Mouse (Mus musculus) neural tube, embryonic 14.5 days (tissue): ENCODE data around the gene Rxfp4. TPM values are rescaled to one million over a fixed set of nuclear protein-coding genes. Genes with fewer than 3 reads are reported as not detected.

Source experiments
- ATAC-seq: fragments of 200-750 bp; cut with Nextera tagmentation; 2 replicates; pipeline ENCODE4 v1.8.0; 2017; ENCODE audit warnings: low read depth, mild to moderate bottlenecking, moderate TSS enrichment, moderate library complexity
- H3K27ac ChIP-seq: fragments of 300-500 bp; sonication (generic); 2 replicates; pipeline ENCODE4 v1.5.1; 2014; ENCODE audit warnings: low read depth, mild to moderate bottlenecking, control low read depth, low read length, moderate library complexity, mixed read lengths
- H3K27me3 ChIP-seq: fragments of 300-500 bp; sonication (generic); 2 replicates; pipeline ENCODE4 v1.6.1; 2014; ENCODE audit warnings: low read length; ENCODE audit not compliant: control insufficient read depth, insufficient read depth
- H3K36me3 ChIP-seq: fragments of 300-500 bp; sonication (generic); 2 replicates; pipeline ENCODE4 v1.6.1; 2014; ENCODE audit warnings: low read length, mixed read lengths; ENCODE audit not compliant: control insufficient read depth, insufficient read depth
- H3K4me1 ChIP-seq: fragments of 300-500 bp; sonication (generic); 2 replicates; pipeline ENCODE4 v1.6.1; 2014; ENCODE audit warnings: low read length; ENCODE audit not compliant: control insufficient read depth, insufficient read depth
- H3K4me2 ChIP-seq: fragments of 300-500 bp; sonication (generic); 2 replicates; pipeline ENCODE4 v1.6.1; 2014; ENCODE audit warnings: mild to moderate bottlenecking, low read depth, low read length, control low read depth
- H3K4me3 ChIP-seq: fragments of 300-500 bp; sonication (generic); 2 replicates; pipeline ENCODE4 v1.5.1; 2014; ENCODE audit warnings: low read depth, low read length, control low read depth, mixed read lengths
- H3K9ac ChIP-seq: fragments of 300-500 bp; sonication (generic); replicated peaks from 2 replicates; pipeline ENCODE4 v1.6.1; 2014; ENCODE audit warnings: low read depth, mild to moderate bottlenecking, control low read depth, low read length, mixed read lengths
- H3K9me3 ChIP-seq: fragments of 300-500 bp; sonication (generic); 2 replicates; pipeline ENCODE4 v1.6.1; 2016; ENCODE audit warnings: low read length; ENCODE audit not compliant: control insufficient read depth
- WGBS: fragments of 180-500 bp; shearing (Covaris S2); extraction: QIAGEN DNeasy Blood & Tissue Kit; methylation state at CpG from one replicate; pipeline ENCODE4 v1.1.7; 2014; 5-methylcytosine and 5-hydroxymethylcytosine counted together
- polyA plus RNA-seq: library from polyadenylated mRNA; unstranded; fragments of >200 nt; fragmentation: Nextera tagmentation; extraction: Ambion mirVana; gene quantifications from 2 replicates; pipeline ENCODE4 v1.2.1, GENCODE M21; 2014

Gene Rxfp4
- polyA plus RNA-seq, 1 experiment from 2014 or later, result not detected

GRCm38 (mm10) chr3:88647779-88648413, 5.0 kb downstream of the Rxfp4 start:
- H3K4me1 ChIP-seq, result 0 out of 2 replicates have a peak, but pooled peaks cover 2% of the 10 kb centered on the region
- H3K9me3 ChIP-seq, result no peaks in the 10 kb centered on the region
- H3K27me3 ChIP-seq, result no peaks in the 10 kb centered on the region
- H3K9ac ChIP-seq, result no peak overlapping the region
- ATAC-seq, result no peak
- no peak overlapping the region for H3K4me2 ChIP-seq
- no peak overlapping the region for H3K4me3 ChIP-seq
- WGBS, result 85% methylated on average over 14 of the region's 14 CpGs
- H3K36me3 ChIP-seq, result peaks cover 54% of the 10 kb centered on the region
- no peak overlapping the region for H3K27ac ChIP-seq

GRCm38 (mm10) chr3:88647076-88647475, 5.9 kb downstream of the Rxfp4 start:
- 84% methylated on average over 3 of the region's 3 CpGs for WGBS
- ATAC-seq, result no peak
- Histone ChIP-seq H3K27ac (no peak overlapping the region), H3K4me2 (no peak overlapping the region), H3K9me3 (no peaks in the 10 kb centered on the region), H3K27me3 (no peaks in the 10 kb centered on the region), H3K36me3 (peaks cover 62% of the 10 kb centered on the region), H3K4me3 (no peak overlapping the region), H3K9ac (no peak overlapping the region), H3K4me1 (0 out of 2 replicates have a peak, but pooled peaks cover 2% of the 10 kb centered on the region)

GRCm38 (mm10) chr3:88646426-88646995, 6.4 kb downstream of the Rxfp4 start:
- 64% methylated on average over 6 of the region's 6 CpGs for WGBS
- Histone ChIP-seq H3K27ac (no peak overlapping the region), H3K4me1 (0 out of 2 replicates have a peak, but pooled peaks cover 2% of the 10 kb centered on the region), H3K27me3 (no peaks in the 10 kb centered on the region), H3K4me2 (no peak overlapping the region), H3K36me3 (peaks cover 68% of the 10 kb centered on the region), H3K4me3 (no peak overlapping the region), H3K9me3 (no peaks in the 10 kb centered on the region), H3K9ac (no peak overlapping the region)
- no peak for ATAC-seq

GRCm38 (mm10) chr3:88645937-88646336, 7.0 kb downstream of the Rxfp4 start:
- no peak overlapping the region for H3K27ac ChIP-seq
- H3K9me3 ChIP-seq, result no peaks in the 10 kb centered on the region
- ATAC-seq, result no peak
- 89% methylated on average over 12 of the region's 12 CpGs for WGBS
- H3K4me1 ChIP-seq, result 0 out of 2 replicates have a peak, but pooled peaks cover 2% of the 10 kb centered on the region
- H3K4me2 ChIP-seq, result no peak overlapping the region
- no peak overlapping the region for H3K4me3 ChIP-seq
- peaks cover 73% of the 10 kb centered on the region for H3K36me3 ChIP-seq
- H3K9ac ChIP-seq, result no peak overlapping the region
- no peaks in the 10 kb centered on the region for H3K27me3 ChIP-seq

- Histone ChIP-seq H3K27me3 (no peaks in the 10 kb centered on the region), H3K9me3 (no peaks in the 10 kb centered on the region), H3K4me3 (no peak overlapping the region), H3K4me1 (no peaks in the 10 kb centered on the region), H3K27ac (no peak overlapping the region), H3K4me2 (no peak overlapping the region), H3K36me3 (peaks cover 87% of the 10 kb centered on the region), H3K9ac (no peak overlapping the region)
- WGBS, result 78% methylated on average over 5 of the region's 5 CpGs
- no peak for ATAC-seq
Observed at GRCm38 (mm10) chr3:88643078-88643477, 9.9 kb downstream of the Rxfp4 start.

GRCm38 (mm10) chr3:88640676-88641075, 12.3 kb downstream of the Rxfp4 start:
- 0 out of 2 replicates have a peak, but pooled peaks have one; percentile 60 for ATAC-seq

GRCm38 (mm10) chr3:88639239-88639638, 13.7 kb downstream of the Rxfp4 start:
- no peak for ATAC-seq
- Histone ChIP-seq H3K4me2 (no peak overlapping the region), H3K4me1 (no peaks in the 10 kb centered on the region), H3K9me3 (no peaks in the 10 kb centered on the region), H3K27me3 (no peaks in the 10 kb centered on the region), H3K36me3 (peaks cover 85% of the 10 kb centered on the region), H3K9ac (no peak overlapping the region), H3K4me3 (no peak overlapping the region), H3K27ac (no peak overlapping the region)
- 95% methylated on average over 12 of the region's 12 CpGs for WGBS

More at GRCm38 (mm10) chr3:88640676-88641075, 12.3 kb downstream of the Rxfp4 start:
- no peaks in the 10 kb centered on the region for H3K9me3 ChIP-seq
- no peak overlapping the region for H3K4me2 ChIP-seq
- H3K27ac ChIP-seq, result no peak overlapping the region
- H3K4me3 ChIP-seq, result no peak overlapping the region
- no peak overlapping the region for H3K9ac ChIP-seq
- peaks cover 83% of the 10 kb centered on the region for H3K36me3 ChIP-seq
- H3K27me3 ChIP-seq, result no peaks in the 10 kb centered on the region
- no peaks in the 10 kb centered on the region for H3K4me1 ChIP-seq
- WGBS, result 83% methylated on average over 1 of the region's 1 CpGs

GRCm38 (mm10) chr3:88637134-88637533, 15.8 kb downstream of the Rxfp4 start:
- ATAC-seq, result no peak

GRCm38 (mm10) chr3:88636555-88636986, 16.4 kb downstream of the Rxfp4 start:
- H3K36me3 ChIP-seq, result peaks cover 84% of the 10 kb centered on the region
- WGBS, result 95% methylated on average over 8 of the region's 8 CpGs
- no peaks in the 10 kb centered on the region for H3K27me3 ChIP-seq
- no peak overlapping the region for H3K4me3 ChIP-seq
- H3K9ac ChIP-seq, result no peak overlapping the region
- H3K4me2 ChIP-seq, result no peak overlapping the region
- no peak for ATAC-seq
- H3K9me3 ChIP-seq, result no peaks in the 10 kb centered on the region
- no peak overlapping the region for H3K27ac ChIP-seq
- no peaks in the 10 kb centered on the region for H3K4me1 ChIP-seq

More at GRCm38 (mm10) chr3:88637134-88637533, 15.8 kb downstream of the Rxfp4 start:
- Histone ChIP-seq H3K9me3 (no peaks in the 10 kb centered on the region), H3K36me3 (peaks cover 84% of the 10 kb centered on the region), H3K27me3 (no peaks in the 10 kb centered on the region), H3K4me3 (no peak overlapping the region), H3K4me2 (no peak overlapping the region), H3K27ac (no peak overlapping the region), H3K9ac (no peak overlapping the region), H3K4me1 (no peaks in the 10 kb centered on the region)
- 97% methylated on average over 5 of the region's 5 CpGs for WGBS
